Mouse (Mus musculus) neutrophil, adult 83 days (primary cell): Measurements from ENCODE around the gene Nsmce1. TPM values are rescaled to one million over a fixed set of nuclear protein-coding genes. Genes with fewer than 3 reads are reported as not detected.

Experiments
- total RNA-seq, 2 experiments: library from RNA; stranded (reverse); gene quantifications; one replicate each; pipeline ENCODE4 v1.2.4; 2023

Nsmce1 gene
- 10 to 100 TPM; 18.5 to 22.2 TPM for total RNA-seq

GRCm38 (mm10) chr7:125490947-125491735, at the start of gene Nsmce1:
Nsmce1 (minus strand) TSS chr7:125491596.

GRCm38 (mm10) chr7:125444464-125445401, 46.7 kb downstream of the Nsmce1 start, which contains the start of gene Kdm8:
Kdm8 (plus strand) TSS chr7:125444676.

Other genes starting within 250 kb of the Nsmce1 start
- gene Kdm8, start 46.9 kb downstream of the Nsmce1 start, total RNA-seq = 1 to 10 TPM; 3.6 to 5.0 TPM
- 10 to 100 TPM; 37.7 to 46.3 TPM for gene Il4ra, start 60.5 kb upstream of the Nsmce1 start, total RNA-seq
- 1 to 10 TPM in 1 of 2 experiments, under 1 TPM in 1; 0.90 to 1.6 TPM for gene Il21r, start 111.8 kb upstream of the Nsmce1 start, total RNA-seq
- gene Gtf3c1, start 216.2 kb upstream of the Nsmce1 start, total RNA-seq = 10 to 100 TPM; 31.9 to 45.0 TPM
- gene D430042O09Rik, start 216.3 kb upstream of the Nsmce1 start, total RNA-seq = 10 to 100 TPM; 16.7 to 21.3 TPM